9 mouse cellular contexts compared by ENCODE assay signal in genomic region chr12:110398351-110398750, GRCm38 (mm10). TPM values are rescaled to one million over a fixed set of nuclear protein-coding genes. Genes with fewer than 3 reads are reported as not detected.
DNase-seq lines count a peak whose midpoint lies in the region; ATAC-seq and TF ChIP-seq lines count a peak whose summit lies in the region.
"Had no signal": no experiment of that assay in that cellular context is flagged by ENCODE, and none has a peak within 500 bp of the region (broad histone marks: within the 10 kb centered on the region; RNA-seq: fewer than 3 reads in every experiment).

No protein-coding gene starts in this region.

- H3K27ac ChIP-seq in forebrain, embryonic 11.5 days (ENCODE audit: low read depth, low read length), result no peak overlapping the region
- H3K27ac ChIP-seq in forebrain, embryonic 12.5 days, result no peak overlapping the region
- H3K27ac ChIP-seq in ES-E14 (ENCODE audit: insufficient read depth, low read depth, low read length, poor library complexity, severe bottlenecking), result no peak overlapping the region
- H3K27ac ChIP-seq in layer of hippocampus, adult 2 months, result no peak overlapping the region
- H3K27ac ChIP-seq in small intestine, adult 2 months (ENCODE audit: insufficient read depth, low read depth, low read length), result no peak overlapping the region
- H3K27ac ChIP-seq: limb, embryonic 15.5 days had no signal

- no peak overlapping the region for H3K4me2 ChIP-seq in forebrain, embryonic 11.5 days (ENCODE audit: low read depth, low read length, severe bottlenecking)
- H3K4me2 ChIP-seq in forebrain, embryonic 12.5 days, result no peak overlapping the region
- H3K4me2 ChIP-seq: limb, embryonic 15.5 days had no signal

- in situ Hi-C loops in ES-E14 (cut with MboI; ENCODE audit: low sequenced_read_pairs in 2 of 2, unreplicated experiment in 2 of 2), result loop anchor here in 1 of 2 experiments (25.0 kb wide), 1 partner anchor 361 kb away; no protein-coding TSS in a partner anchor

- TF ChIP-seq CTCF in layer of hippocampus, adult 2 months (conservative IDR thresholded peaks at IDR 0.05), result peak; percentile 94
- peak; percentile 84; the same call in 1 of the 2 replicates for TF ChIP-seq CTCF in small intestine, adult 2 months (IDR thresholded peaks at IDR 0.05; ENCODE audit: extremely low read depth, insufficient read length, insufficient replicate concordance, low read depth, low read length)

- H3K4me3 ChIP-seq in forebrain, embryonic 11.5 days (ENCODE audit: low read depth, low read length), result no peak overlapping the region
- H3K4me3 ChIP-seq in forebrain, embryonic 12.5 days (replicated peaks), result no peak overlapping the region
- H3K4me3 ChIP-seq in ES-E14 (ENCODE audit: insufficient read depth in 1 of 2, low read depth in 1 of 2, low read length in 2 of 2, poor library complexity in 1 of 2, severe bottlenecking in 1 of 2), result no peak overlapping the region
- H3K4me3 ChIP-seq in layer of hippocampus, adult 2 months, result no peak overlapping the region
- no peak overlapping the region for H3K4me3 ChIP-seq in small intestine, adult 2 months (ENCODE audit: low read depth, low read length)
- H3K4me3 ChIP-seq: limb, embryonic 15.5 days had no signal

- no peaks in the 10 kb centered on the region for H3K36me3 ChIP-seq in forebrain, embryonic 11.5 days (ENCODE audit: control insufficient read depth, insufficient read depth, low read length)
- no peaks in the 10 kb centered on the region for H3K36me3 ChIP-seq in forebrain, embryonic 12.5 days (replicated peaks)
- no peaks in the 10 kb centered on the region for H3K36me3 ChIP-seq in ES-E14 (ENCODE audit: control insufficient read depth, insufficient read depth, low read length, poor library complexity, severe bottlenecking)
- H3K36me3 ChIP-seq in small intestine, adult 2 months (ENCODE audit: control insufficient read depth, insufficient read depth, low read length), result no peaks in the 10 kb centered on the region
- H3K36me3 ChIP-seq: limb, embryonic 15.5 days had no signal

- H3K27me3 ChIP-seq in forebrain, embryonic 11.5 days (ENCODE audit: control insufficient read depth, insufficient read depth, low read length), result no peaks in the 10 kb centered on the region
- 0 out of 2 replicates have a peak, but pooled peaks cover 3% of the 10 kb centered on the region for H3K27me3 ChIP-seq in forebrain, embryonic 12.5 days
- 0 out of 2 replicates have a peak, but pooled peaks cover 2% of the 10 kb centered on the region for H3K27me3 ChIP-seq in small intestine, adult 2 months (ENCODE audit: control insufficient read depth, insufficient read depth, low read length)

- ATAC-seq in forebrain, embryonic 11.5 days (replicated peaks; ENCODE audit: low FRiP score), result no peak
- ATAC-seq in forebrain, embryonic 12.5 days (ENCODE audit: low FRiP score), result no peak

- no peaks in the 10 kb centered on the region for H3K4me1 ChIP-seq in forebrain, embryonic 11.5 days (replicated peaks; ENCODE audit: control insufficient read depth, insufficient read depth, low read length)
- H3K4me1 ChIP-seq in forebrain, embryonic 12.5 days, result no peaks in the 10 kb centered on the region
- no peaks in the 10 kb centered on the region; a peak in 1 of 4 replicates for H3K4me1 ChIP-seq in ES-E14 (ENCODE audit: control insufficient read depth in 2 of 2, insufficient read depth in 2 of 2, low read length in 2 of 2, poor library complexity in 1 of 2)
- H3K4me1 ChIP-seq in small intestine, adult 2 months (ENCODE audit: control insufficient read depth, insufficient read depth, insufficient read length, low read length), result no peaks in the 10 kb centered on the region
- H3K4me1 ChIP-seq: limb, embryonic 15.5 days had no signal

- no peak overlapping the region for H3K9ac ChIP-seq in forebrain, embryonic 11.5 days (ENCODE audit: low read length)
- no peak overlapping the region for H3K9ac ChIP-seq in forebrain, embryonic 12.5 days
- H3K9ac ChIP-seq in ES-E14 (ENCODE audit: insufficient read depth, low read depth, low read length, poor library complexity, severe bottlenecking), result no peak overlapping the region
- H3K9ac ChIP-seq: limb, embryonic 15.5 days had no signal

- no peaks in the 10 kb centered on the region; the same call in 1 of the 2 replicates for H3K9me3 ChIP-seq in forebrain, embryonic 11.5 days (ENCODE audit: control insufficient read depth, low read length)
- H3K9me3 ChIP-seq in forebrain, embryonic 12.5 days, result 0 out of 2 replicates have a peak, but pooled peaks cover 3% of the 10 kb centered on the region
- H3K9me3 ChIP-seq in ES-E14 (ENCODE audit: control insufficient read depth, insufficient read depth, low read depth, low read length), result no peaks in the 10 kb centered on the region
- H3K9me3 ChIP-seq: limb, embryonic 15.5 days had no signal

- no peak for TF ChIP-seq POLR2A in small intestine, adult 2 months (IDR thresholded peaks at IDR 0.05; ENCODE audit: low read depth, low read length)

- WGBS in forebrain, embryonic 11.5 days, result 32% methylated on average over 8 of the region's 8 CpGs
- WGBS in forebrain, embryonic 12.5 days, result 32% methylated on average over 8 of the region's 8 CpGs
- WGBS in small intestine, adult 2 months, result 22% methylated on average over 8 of the region's 8 CpGs

- DNase-seq in forebrain, embryonic 11.5 days (ENCODE audit: low spot score), result peak; percentile 85
- DNase-seq in ES-E14 (ENCODE audit: low read depth, low spot score), result peak; percentile 54
- DNase-seq in cerebellum, adult 18-20 months, result peak; percentile 68 to 82
- peak; percentile 74 to 88 for DNase-seq in frontal cortex, postnatal 25 days (ENCODE audit: low spot score in 2 of 2)
- DNase-seq in layer of hippocampus, adult 2 months (ENCODE audit: low spot score in 2 of 2), result peak; percentile 73 to 85
- peak; percentile 55 for DNase-seq in lung, postnatal 25 days (ENCODE audit: low spot score)

TF ChIP-seq in ES-E14, 5 proteins besides CTCF, POLR2A, EP300 and RAD21:
- TF ChIP-seq CHD2 (IDR thresholded peaks at IDR 0.05; ENCODE audit: low read depth, low read length) (no peak), ZC3H11A (IDR thresholded peaks at IDR 0.05; ENCODE audit: borderline replicate concordance, low read depth, low read length) (peak; percentile 89)

RNA-seq across cellular contexts. Expression of gene Ppp2r5c, which starts 48.6 kb away (rescaled TPM):
- polyA plus RNA-seq in forebrain, embryonic 11.5 days (2014; fragmentation: Nextera tagmentation; extraction: Ambion mirVana), result 163 TPM in 2 replicates
- polyA plus RNA-seq in forebrain, embryonic 12.5 days (2016; fragmentation: Nextera tagmentation; extraction: Ambion mirVana), result 152 and 157 TPM in 2 replicates
- 62.1 and 83.4 TPM in 2 replicates for total RNA-seq in ES-E14 (2012; rRNA removed)
- total RNA-seq in layer of hippocampus, adult 2 months (2021), result 100 to 1,000 TPM; 243 to 252 TPM
- polyA plus RNA-seq in small intestine, adult 2 months (2012; rRNA removed), result 12.3 and 19.3 TPM in 2 replicates
